Mouse (Mus musculus) adrenal gland, postnatal 14 days (tissue): ENCODE measurements around the gene Snrnp25. TPM values are rescaled to one million over a fixed set of nuclear protein-coding genes. Genes with fewer than 3 reads are reported as not detected.
A peak's percentile ranks its signal among the peaks of the same experiment; 100 is the strongest.
"Not testable (repeated sequence)": the region's sequence is repeated elsewhere in the genome, so short reads cannot be mapped to it uniquely, and the experiment has no call there.

Source experiments
- DNase-seq: peaks from one replicate; pipeline ENCODE4 v3.0.0; 2021; ENCODE audit warnings: mixed read lengths
- total RNA-seq: library from RNA; stranded (reverse); gene quantifications from 2 replicates; pipeline ENCODE4 v1.2.3, GENCODE M21; 2021

Gene Snrnp25
- total RNA-seq, 1 experiment from 2014 or later = 19.7 TPM

DNA sequence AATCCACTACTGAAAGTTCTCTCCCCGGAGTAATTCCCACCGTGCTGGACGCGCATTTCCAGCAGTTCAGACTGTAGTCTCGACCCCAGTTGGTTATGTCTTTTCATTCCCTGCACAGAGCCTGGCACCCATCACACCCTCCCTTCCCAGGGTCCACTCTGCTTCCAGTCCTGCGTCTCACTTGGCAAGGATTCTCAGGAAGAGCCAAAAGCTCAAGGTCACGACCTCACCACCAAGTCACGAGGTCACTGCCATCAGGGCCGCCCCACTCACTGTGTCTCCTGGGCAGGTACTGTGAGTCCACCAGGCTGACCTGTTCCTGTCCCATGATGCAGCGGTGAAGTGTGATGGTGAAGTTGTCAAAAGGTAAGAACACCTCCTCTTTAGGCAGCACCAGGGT lies 11.1 kb upstream of the Snrnp25 start:
- DNase-seq = no peak

DNA sequence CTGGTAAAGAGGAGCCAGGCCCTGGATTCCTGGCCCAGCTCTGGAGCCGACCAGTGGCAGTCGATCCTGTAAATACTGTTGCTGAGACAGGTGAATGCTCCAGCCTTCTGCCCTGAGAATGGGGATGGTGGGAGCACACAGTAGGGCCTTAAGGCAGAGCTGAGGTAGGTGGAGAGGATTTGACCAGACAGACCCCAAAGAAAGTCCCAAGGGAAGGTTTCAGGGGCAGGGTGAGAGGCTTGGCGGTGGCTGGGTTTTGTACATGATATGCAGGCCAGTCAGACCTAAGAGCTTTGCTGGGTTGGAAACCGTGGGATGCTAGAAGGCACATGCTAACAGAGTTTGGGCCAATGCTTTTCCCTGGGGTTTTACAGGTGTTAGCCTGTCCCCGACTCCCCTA lies 10.6 kb upstream of the Snrnp25 start:
- DNase-seq = no peak

DNA sequence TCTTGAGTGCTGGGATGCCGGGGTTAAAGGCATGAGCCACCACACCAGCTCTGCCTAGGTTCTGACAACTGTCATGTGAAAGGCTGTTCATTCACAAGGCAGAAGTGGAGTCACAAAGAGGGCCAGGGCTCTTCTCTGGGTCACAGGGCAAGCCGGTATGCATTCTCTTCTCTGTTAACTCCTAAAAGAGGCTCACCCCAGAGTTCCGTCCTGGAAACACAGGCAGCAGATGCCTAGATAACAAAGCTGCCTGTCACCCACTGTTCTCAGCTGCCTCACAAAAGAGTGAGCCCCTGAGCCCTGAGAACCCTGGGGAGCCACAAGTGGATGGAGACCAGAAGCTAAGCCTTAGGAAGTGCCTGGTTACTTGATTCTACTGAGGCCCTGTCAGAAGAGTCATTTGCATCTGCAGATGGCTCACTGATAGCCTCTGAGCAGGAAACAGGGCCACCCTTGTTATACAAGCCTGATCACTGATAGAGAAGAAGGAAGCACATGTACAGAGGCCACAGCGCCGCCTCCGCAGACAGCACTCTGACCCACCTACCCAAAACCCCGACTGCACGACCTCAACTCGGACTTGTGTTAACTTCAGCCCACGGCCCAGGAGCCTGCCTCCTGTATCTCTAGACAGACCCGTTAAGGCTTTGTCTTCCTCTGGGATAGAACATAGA lies 9.2 kb upstream of the Snrnp25 start:
- no peak for DNase-seq

DNA sequence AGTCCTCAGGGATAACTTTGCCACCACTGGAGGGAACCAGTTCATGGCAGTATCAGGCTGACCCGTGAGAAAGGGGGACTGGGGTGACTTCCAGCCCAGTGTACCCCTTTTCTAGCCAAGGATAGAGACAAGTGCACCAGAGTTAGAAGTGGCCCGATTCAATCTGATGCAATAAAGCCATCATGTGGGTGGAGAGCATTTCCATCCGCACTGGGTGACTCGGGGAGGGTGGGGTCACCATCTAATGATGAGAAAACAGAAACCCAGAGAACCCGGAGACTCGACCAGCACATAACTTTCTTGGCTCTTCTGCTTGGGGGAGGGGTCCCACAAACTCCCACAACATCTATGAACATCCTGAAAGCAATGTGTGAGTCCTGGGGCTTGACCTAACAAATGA lies 8.5 kb upstream of the Snrnp25 start:
- DNase-seq = peak; percentile 2

DNA sequence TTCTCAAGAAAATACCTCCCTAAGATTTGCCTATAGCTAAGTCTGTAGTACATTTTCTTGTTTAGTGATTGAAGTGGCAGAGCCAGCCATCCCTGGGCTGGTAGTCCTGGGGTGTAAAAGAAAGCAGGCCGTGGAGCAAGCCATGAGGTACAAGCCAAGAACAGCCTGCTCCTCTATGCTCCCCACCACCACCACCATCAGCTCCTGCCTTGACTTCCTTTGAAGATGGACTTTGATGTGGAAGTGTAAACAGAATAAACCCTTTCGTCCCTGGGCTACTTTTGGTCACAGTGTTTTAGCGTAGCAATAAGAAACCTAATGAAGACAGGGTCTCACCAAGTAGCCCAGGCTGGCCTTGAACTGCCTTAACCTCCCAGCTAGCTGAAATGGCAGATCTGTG lies 7.4 kb upstream of the Snrnp25 start:
- DNase-seq = peak; percentile 0

DNA sequence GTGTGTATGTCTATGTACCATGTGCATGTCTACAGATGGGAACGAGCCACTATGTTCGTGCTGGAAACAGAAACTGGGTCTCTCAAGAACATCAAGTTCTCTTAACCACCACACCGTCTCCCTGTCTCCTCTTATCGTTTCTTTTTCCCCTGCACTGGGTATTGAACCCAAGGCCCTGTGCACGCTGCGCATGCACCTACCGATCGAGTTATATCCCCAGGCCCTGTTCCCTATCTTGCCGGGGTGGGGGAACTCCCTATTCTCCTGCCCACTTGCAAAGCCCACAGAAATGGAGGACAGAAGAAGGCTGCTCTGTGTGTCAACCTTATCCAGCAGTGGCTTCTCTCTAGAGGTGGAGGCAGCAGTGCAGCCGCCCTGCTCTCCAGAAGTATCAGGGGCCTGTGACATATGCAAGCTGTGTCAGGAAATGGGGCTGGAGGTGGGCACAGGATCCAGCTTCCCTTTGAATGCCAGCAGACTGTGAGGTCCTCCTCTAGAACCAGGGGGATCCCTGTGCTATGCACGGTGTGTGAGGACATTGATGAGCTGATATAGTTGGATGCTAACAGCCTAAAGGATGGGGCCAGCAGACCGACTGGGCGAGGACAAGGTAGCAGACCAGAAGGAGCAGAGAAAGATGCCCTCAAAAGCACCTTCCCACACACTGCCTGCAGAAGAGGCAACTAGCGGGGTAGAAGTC lies 6.8 kb upstream of the Snrnp25 start:
- peak; percentile 2 for DNase-seq

DNA sequence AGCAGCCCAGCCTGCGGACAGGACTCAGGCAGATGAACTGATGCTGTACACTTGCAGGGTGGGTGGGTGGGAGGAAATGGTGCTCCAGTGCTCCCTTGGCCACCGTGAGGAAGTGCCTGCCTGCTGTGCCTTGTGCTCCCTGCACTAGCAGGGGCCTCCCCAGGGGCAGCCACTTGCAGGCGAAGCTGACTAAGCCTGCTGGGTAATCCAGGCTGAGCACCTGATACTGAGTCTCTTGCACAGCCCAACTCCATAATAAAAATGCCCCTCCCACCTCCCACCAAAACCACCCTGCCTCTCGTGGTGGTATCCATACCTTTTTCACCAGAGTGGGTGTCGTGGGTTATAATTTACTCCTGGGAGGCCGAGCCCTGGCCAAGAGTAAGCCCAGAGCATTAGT lies 6.0 kb upstream of the Snrnp25 start:
- DNase-seq = peak; percentile 3

DNA sequence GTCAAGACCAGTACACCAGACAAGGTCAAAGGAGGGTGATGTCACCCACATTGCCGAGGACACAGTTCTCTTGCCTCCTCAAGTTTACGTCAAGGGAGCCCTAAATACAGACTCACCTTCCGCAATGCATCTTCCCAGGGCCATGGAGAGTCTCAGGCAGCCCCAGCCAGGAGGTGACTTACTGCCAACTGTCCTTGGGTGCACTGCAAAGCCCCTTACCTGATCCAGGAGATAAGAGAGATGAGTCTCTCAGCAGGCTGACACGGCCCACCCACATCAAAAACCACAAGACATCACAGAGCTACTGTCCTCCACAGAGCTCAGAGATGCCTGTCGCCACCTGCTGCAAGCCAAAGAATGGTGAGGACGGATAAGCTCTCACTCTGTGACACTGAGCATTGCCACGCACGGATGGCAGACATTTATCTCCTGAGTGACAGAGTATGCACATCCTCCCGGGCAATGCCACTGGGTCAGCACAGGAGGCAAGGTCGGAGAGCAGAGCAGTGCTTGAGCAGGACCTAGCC lies 5.1 kb upstream of the Snrnp25 start, which contains the start of gene Il9r:
Gene Il9r, minus strand, starts transcription at position 205 of the 527 bp plus-strand sequence.
- DNase-seq = peak; percentile 56

DNA sequence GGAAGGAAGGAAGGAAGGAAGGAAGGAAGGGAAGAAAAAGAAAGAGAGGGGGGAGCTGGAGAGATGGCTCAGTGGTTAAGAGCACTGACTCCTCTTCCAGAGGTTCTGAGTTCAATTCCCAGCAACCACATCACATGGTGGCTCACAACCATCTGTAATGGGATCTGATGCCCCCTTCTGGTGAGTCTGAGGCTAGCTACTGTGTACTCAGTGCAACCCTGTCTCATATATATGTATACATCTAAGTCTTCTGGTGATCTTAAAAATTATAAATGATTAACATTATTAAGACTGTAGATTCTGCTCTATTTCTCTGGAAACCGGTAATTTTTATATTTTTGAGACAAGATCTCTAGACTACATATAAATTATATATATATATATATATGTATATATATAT lies 4.2 kb upstream of the Snrnp25 start:
- not testable (repeated sequence) for DNase-seq

DNA sequence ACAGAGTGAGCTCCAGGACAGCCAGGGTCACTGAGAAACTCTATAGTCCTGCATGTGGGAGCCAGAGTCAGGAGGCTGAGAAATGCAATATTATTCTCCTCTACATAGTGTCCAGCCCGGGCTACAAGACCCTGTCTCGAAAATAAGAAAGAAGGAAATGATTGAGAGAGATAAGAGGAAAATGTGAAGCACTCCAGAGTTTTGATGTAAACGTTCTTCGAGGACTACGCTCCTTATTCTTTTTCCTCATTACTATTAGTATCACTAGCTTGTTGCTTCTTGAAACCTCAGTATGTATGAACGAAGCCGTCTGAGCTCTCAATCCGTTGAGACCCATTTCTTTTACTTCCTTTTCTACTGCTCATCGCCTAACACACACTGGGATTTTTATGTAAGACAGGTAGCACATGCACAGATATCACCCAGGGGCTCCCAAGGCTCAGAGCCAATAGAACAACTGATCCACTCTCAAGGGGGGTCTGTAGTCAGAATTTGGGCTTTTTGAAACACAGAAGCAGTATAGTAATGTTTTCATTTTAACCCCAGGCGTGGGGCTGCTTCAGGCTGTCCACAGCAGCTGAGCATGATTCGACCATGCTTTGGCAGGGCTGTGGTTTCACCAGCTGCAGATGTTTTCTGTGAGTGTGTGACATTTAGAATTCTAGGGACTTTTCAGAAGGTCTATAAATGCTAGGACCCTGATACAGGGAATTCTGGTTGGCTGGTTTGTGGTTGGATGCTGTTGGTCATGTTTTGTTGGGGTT lies 3.1 kb upstream of the Snrnp25 start:
- DNase-seq = no peak

DNA sequence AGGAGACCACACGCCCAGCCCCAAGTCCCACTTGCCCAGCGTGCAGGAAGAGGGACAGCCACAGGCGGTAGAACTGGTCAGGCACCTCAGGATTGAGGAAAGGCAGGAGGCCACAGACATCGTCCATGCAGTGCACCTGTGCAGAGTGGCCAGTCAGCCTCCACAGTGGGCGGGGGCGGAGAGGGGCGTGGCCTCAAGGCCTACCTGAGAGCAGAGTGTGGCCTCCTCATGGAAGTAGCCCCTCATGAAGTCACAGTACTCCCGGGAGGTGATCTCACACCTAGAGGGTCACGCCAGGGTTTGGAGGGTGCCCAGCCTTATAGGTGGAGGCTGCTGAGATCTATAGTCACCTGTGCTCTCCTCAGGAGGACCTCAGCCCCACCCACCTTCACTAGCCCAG lies 5.4 kb downstream of the Snrnp25 start:
- DNase-seq = no peak

DNA sequence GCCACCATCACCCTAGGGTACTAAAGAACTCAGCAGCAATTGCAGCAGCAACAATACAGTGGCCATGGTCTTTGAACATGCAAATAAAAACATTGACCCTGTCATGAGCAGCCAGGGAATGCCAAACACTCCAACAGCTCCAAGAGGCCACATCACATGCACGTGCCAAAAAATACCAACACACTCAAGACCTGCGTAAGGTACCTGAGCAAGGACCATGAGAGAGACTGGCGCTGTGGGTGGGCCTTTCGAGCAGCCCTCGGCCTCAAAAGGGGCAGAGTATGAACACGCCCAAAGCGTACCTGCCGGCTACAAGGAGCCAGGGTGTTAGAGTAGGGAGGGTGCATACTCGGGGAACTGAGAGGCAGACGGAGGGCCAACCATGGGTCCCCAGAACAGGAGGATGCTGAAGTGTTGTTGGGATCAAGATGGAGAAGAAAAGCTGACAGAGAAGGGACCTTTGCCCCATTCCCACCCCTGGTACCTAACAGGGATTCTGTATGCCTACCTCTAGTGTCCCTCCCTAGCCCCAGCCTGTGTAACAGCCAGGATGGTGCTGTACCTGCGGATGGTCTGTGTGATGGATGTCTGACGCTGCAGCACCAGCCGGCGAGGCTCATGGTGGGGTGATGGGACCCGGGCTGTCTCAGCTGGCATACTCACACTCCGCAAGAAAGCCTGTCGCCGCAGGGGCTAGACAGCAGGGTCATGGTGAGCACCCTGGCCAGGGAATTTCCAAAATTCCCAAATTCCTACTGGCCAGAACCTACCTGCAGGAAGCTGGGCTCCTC lies 10.4 kb downstream of the Snrnp25 start:
- no peak for DNase-seq

DNA sequence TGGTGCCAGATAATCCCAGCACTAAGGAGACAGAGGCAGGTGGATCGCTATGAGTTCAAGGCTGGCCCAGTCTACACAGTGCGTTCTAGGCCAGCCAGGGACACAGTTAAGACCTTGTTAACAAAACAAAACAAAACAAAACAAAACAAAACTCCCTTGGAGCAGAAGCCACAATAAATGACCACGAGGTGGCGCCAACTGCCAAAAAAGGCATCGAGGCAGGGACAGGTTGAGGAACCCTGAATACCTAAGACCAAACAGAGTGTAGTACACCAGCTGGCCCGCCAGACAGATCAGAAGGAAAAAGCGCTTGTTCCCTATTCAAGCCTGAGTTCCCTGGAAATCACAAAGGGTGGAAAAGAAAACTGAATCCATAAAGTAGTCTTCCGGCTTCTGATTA lies 11.6 kb downstream of the Snrnp25 start:
- DNase-seq = peak; percentile 86

DNA sequence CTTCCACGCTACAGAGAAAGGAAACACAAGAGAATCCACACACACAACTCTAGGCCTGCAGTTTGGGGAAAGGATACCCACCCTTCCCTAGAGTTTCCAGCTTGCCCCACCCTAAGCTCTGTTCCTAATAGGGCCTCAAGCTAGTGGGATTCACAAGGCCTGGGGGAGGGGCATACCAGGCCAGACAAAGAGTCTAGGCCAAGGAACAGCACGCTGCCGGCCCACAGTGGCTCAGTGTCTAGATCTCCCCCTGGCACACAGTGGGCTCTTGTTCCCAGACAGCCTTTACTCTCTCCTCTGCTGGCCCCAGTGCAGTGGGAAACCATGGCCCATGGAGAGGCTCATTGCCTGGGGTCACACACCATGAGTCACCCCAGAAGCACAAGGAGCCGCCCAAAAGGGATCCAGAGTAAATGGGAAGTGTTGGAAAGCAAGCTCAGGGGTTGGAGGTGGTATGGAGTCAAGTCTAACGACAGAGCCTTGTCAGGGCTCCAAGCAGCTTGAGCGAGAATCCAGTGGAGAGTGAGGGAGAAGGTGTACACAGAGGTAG lies 13.4 kb downstream of the Snrnp25 start:
- DNase-seq = no peak

DNA sequence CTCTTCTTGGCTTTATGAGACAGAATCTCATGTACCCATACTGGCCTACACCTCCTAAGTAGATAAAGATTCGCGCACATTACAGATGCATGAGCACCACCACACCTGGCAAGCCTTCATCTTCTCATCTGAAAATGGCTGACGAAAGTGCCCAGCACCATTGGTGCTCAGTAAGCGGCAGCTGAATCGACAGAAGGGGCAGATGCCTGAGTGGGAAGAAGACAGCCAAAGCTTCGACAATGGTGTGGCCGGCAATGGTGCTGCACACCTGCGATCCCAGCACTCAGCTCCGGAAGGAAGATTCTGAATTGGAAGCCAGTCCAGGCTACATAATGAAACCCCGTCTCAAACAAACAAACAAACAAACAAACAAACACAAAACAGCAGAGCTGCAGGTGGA lies 14.1 kb downstream of the Snrnp25 start:
- no peak for DNase-seq

DNA sequence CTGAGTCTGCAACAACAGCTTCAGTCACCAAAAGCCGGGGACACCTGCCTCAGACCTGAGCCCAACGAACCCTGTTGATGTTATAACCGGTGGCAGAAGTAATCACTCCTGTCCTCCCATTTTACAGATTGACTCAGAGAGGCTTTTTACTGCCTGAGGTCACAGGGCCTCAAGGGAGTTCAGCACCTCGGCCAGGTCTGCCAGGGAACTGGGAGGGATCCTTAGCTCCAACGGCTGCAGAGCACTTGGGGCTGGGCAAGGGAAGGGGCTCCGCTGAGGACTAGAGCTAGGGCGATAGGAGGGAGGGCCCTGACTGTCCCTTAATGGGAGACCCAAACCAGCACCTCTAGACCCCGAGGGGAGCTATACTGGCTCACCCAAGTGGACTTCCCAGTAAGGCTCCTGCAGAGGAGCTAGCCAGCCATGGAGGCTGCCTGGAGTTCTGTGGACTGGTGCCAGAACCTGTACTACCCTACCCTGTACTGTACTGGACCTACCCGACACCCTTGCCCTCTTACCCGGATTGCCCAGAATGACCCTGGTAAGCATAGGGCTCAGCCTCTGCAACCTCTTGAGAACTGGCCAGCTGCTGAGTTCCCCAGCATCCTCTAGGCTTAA lies 15.5 kb downstream of the Snrnp25 start:
- DNase-seq = no peak

DNA sequence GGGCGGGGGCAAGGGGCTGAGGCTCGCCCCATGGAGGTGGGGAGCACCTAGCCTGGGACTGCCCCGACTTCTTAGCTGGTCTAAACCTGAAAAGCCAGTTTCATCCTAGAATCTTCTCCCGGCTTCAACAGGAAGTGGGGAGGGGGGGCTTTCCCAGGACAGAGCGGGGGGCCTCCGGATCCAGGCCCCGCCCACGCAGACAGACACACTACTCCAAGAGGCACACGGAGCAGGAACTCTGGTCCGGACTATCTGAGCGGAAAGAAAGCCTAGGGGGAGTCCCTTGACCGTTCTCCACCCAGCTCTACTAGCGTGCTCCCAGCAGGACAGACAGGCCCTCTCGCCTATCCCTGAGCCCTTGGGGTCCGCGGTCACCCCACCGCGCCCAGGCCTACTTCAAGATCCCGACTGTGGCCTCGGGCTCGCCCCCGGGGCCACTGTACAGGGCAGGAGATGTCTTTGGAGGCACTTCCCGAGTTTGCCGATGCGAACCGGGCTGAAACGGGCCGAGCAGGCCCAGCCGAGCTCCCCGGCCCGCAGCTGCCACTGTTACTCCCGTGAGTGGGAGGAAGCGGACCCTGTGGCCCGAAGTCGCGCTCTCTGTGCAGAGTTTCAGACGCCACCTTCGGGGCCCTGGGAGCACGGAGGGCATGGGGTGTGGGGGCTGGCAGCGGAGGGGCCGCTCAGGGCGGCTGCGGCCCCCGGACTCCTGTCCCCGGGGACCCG lies 16.2 kb downstream of the Snrnp25 start:
- DNase-seq = peak; percentile 76

DNA sequence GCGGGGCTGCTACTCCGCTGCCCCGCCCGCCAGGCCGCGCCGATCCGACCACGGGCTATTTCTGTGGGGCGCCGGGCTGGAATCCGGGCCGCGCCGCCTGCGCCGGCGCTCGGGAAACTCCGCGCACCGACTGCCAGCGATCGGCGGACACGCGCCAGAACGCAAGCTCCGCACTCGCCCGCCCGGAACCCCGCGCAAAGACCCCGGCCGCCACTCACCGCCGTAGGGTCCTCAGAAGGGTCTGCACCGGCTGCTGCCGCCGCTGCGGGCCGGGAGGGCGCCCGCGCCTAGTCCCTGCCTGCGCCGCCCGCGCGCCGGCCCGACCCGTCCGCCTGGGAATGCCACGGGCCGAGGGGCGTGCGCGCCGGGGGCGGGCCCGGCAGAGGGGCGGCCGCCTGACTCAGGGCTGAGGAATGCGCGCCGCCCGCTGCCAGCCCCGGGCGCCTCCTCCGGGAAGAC lies 16.8 kb downstream of the Snrnp25 start, which contains the start of gene Rhbdf1:
Gene Rhbdf1, minus strand, starts transcription at position 350 of the 459 bp plus-strand sequence.
- DNase-seq = peak; percentile 87

DNA sequence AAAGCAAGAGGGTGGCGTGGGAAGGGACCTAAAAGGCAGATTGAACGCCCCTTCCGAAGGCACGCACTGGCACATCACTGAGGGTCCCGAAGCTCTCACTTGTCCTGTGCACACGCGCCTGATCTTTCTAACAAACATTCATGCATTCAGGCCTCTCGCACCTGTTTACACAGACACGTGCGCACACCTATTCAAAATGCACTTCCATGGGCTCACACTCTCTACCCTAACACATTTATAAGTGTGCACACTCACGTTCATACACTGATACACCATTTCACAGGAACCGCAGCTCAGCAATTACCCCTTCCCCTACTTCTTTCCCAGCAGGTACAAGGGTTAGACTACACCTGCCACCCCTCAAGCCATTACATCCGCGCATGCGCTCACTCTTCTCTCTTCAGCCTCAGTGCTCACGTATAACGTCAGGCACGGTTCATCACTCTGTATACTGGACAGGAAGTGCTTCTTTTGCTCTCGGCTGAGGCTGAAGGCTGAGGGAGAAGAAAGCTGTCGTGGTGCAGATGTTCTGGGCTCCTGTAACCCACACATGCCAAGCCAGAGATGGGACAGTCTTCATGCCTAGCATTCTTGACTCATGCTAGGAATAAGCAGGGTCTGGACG lies 17.5 kb downstream of the Snrnp25 start:
- DNase-seq = no peak
